Mouse (Mus musculus): ENCODE results near the gene Tor1aip2.

DNA sequence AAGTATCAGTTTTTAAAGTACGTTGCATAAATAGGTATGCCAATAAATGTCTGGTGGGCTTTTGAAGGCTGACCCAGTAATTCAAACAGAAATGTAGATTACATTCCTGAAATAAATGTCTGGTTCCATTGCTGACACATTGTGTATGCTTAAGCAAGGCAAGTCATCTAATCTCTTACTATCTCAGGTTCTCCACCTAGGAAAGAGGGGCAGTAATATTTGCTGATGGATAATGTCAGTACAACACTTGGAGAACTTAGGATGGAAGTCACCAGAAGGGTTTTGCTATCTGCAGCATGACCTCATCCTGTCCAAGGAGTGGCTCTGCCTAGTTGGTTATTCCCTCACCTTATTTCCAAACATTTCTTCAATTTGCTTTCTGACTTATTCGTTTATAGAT lies 40.7 kb upstream of the Tor1aip2 start:
- TF ChIP-seq CTCF (IDR thresholded peaks at IDR 0.05; ENCODE audit: low read depth) (no peak), EP300 (optimal IDR thresholded peaks at IDR 0.05) (no peak)

Measured in stomach, postnatal 0 days (tissue).